Mouse (Mus musculus): Measurements from ENCODE around the gene Rbm20. TPM values are rescaled to one million over a fixed set of nuclear protein-coding genes. Genes with fewer than 3 reads are reported as not detected.

The Rbm20 gene
- polyA plus RNA-seq, 1 experiment from 2014 or later = 4.7 TPM

- 90% methylated on average over 23 of the region's 23 CpGs for WGBS
- no peak for ATAC-seq
Measured at GRCm38 (mm10) chr19:53793994-53794890, 117.1 kb downstream of the Rbm20 start.

DNA sequence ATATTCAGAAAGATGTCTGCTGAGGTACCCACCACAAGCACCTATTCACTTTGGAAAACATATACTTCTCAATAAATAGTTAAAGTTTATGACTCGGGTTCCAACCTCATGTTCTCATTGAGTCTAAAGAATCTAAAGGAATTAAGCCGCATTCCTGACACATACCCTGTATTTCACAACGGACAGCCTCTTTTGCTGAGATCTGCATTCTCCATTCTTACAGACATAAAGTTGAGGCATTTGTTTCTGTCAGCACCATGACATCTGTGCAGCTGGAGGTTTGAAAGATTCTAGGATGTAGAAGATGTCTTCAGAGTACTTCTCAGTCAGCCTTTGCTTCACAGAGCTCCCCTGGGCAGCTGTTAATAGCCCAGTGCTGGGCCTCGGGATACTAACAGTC lies 117.9 kb downstream of the Rbm20 start:
- H3K9ac ChIP-seq (ENCODE audit: low read length) = no peak overlapping the region
- DNase-seq (ENCODE audit: low spot score) (no peak), ATAC-seq (no peak)
- no peak overlapping the region for H3K4me2 ChIP-seq (ENCODE audit: low read length)
- no peaks in the 10 kb centered on the region for H3K4me1 ChIP-seq (ENCODE audit: control insufficient read depth, insufficient read depth, low read length)
- no peaks in the 10 kb centered on the region for H3K36me3 ChIP-seq (ENCODE audit: control insufficient read depth, insufficient read depth, low read length)
- no peak overlapping the region for H3K4me3 ChIP-seq (ENCODE audit: low read depth, low read length)
- no peak overlapping the region for H3K27ac ChIP-seq (ENCODE audit: low read depth, low read length)
- no peaks in the 10 kb centered on the region for H3K9me3 ChIP-seq (replicated peaks; ENCODE audit: control insufficient read depth, low read length)
- H3K27me3 ChIP-seq (replicated peaks; ENCODE audit: control insufficient read depth, insufficient read depth, low read length) = no peaks in the 10 kb centered on the region
- 80% methylated on average over 4 of the region's 4 CpGs for WGBS

More at GRCm38 (mm10) chr19:53793994-53794890, 117.1 kb downstream of the Rbm20 start:
- DNase-seq (ENCODE audit: low spot score) = no peak
- no peaks in the 10 kb centered on the region for H3K4me1 ChIP-seq (ENCODE audit: control insufficient read depth, insufficient read depth, low read length)
- no peak overlapping the region for H3K4me2 ChIP-seq (ENCODE audit: low read length)
- no peaks in the 10 kb centered on the region for H3K36me3 ChIP-seq (ENCODE audit: control insufficient read depth, insufficient read depth, low read length)
- no peak overlapping the region for H3K4me3 ChIP-seq (ENCODE audit: low read depth, low read length)
- no peak overlapping the region for H3K9ac ChIP-seq (ENCODE audit: low read length)
- H3K9me3 ChIP-seq (replicated peaks; ENCODE audit: control insufficient read depth, low read length) = no peaks in the 10 kb centered on the region
- no peak overlapping the region for H3K27ac ChIP-seq (ENCODE audit: low read depth, low read length)
- H3K27me3 ChIP-seq (replicated peaks; ENCODE audit: control insufficient read depth, insufficient read depth, low read length) = no peaks in the 10 kb centered on the region

DNA sequence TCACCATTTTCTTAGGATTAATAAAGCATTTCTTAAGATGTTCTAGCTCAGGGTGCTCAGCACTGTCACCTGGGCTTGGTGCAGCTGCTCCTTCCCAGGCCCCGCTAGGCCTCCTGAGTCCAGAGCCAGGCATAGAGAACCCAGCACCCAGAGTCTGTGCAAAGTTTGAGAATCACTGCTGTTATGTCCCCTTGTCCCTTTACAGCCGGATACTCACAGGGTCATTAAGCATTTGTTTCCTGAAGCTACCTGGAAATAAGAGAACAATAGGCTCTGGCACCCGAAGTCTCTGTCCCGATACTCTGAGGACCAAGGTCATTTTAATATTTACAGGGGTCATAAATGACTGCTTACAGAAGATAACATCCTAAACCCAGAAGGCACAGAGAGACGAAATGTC lies 118.9 kb downstream of the Rbm20 start:
- Histone ChIP-seq H3K4me3 (ENCODE audit: low read depth, low read length) (no peak overlapping the region), H3K9ac (ENCODE audit: low read length) (no peak overlapping the region), H3K27ac (ENCODE audit: low read depth, low read length) (no peak overlapping the region), H3K9me3 (replicated peaks; ENCODE audit: control insufficient read depth, low read length) (no peaks in the 10 kb centered on the region), H3K27me3 (replicated peaks; ENCODE audit: control insufficient read depth, insufficient read depth, low read length) (no peaks in the 10 kb centered on the region), H3K4me2 (ENCODE audit: low read length) (no peak overlapping the region), H3K36me3 (ENCODE audit: control insufficient read depth, insufficient read depth, low read length) (no peaks in the 10 kb centered on the region), H3K4me1 (ENCODE audit: control insufficient read depth, insufficient read depth, low read length) (no peaks in the 10 kb centered on the region)
- no peak for DNase-seq (ENCODE audit: low spot score)
- 92% methylated on average over 5 of the region's 5 CpGs for WGBS
- ATAC-seq = no peak

GRCm38 (mm10) chr19:53797770-53798169 lies 120.7 kb downstream of the Rbm20 start:
- 85% methylated on average over 10 of the region's 10 CpGs for WGBS

DNA sequence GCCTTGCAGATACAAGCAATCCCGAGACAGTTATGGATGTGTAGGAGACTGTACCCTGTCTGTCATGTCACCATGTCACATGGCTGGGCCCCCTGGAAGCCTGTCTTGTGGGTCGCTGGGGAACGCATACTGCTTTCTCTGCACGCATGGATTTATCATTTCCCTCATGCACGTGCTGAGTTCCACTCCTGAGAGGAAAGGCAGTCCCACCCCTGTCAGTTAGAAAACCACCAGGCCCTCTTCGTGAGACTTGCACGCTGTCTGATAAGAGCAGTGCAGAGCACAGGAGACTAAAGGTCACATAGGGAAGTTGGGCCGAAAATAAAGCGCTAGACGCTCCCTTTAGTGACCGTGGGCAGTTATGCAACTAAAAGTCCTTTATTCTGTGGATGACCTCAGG lies 122.8 kb downstream of the Rbm20 start:
- Histone ChIP-seq H3K9me3 (replicated peaks; ENCODE audit: control insufficient read depth, low read length) (no peaks in the 10 kb centered on the region), H3K9ac (ENCODE audit: low read length) (no peak overlapping the region), H3K27me3 (replicated peaks; ENCODE audit: control insufficient read depth, insufficient read depth, low read length) (no peaks in the 10 kb centered on the region), H3K4me2 (ENCODE audit: low read length) (no peak overlapping the region), H3K27ac (ENCODE audit: low read depth, low read length) (no peak overlapping the region), H3K4me1 (ENCODE audit: control insufficient read depth, insufficient read depth, low read length) (no peaks in the 10 kb centered on the region), H3K36me3 (ENCODE audit: control insufficient read depth, insufficient read depth, low read length) (no peaks in the 10 kb centered on the region), H3K4me3 (ENCODE audit: low read depth, low read length) (no peak overlapping the region)
- DNase-seq (ENCODE audit: low spot score) = no peak
- WGBS = 88% methylated on average over 11 of the region's 11 CpGs
- ATAC-seq = no peak

More at GRCm38 (mm10) chr19:53797770-53798169, 120.7 kb downstream of the Rbm20 start:
- H3K4me3 ChIP-seq (ENCODE audit: low read depth, low read length) = no peak overlapping the region
- no peak overlapping the region for H3K4me2 ChIP-seq (ENCODE audit: low read length)
- H3K27ac ChIP-seq (ENCODE audit: low read depth, low read length) = no peak overlapping the region
- no peak overlapping the region for H3K9ac ChIP-seq (ENCODE audit: low read length)
- no peaks in the 10 kb centered on the region for H3K9me3 ChIP-seq (replicated peaks; ENCODE audit: control insufficient read depth, low read length)
- H3K4me1 ChIP-seq (ENCODE audit: control insufficient read depth, insufficient read depth, low read length) = no peaks in the 10 kb centered on the region
- H3K27me3 ChIP-seq (replicated peaks; ENCODE audit: control insufficient read depth, insufficient read depth, low read length) = no peaks in the 10 kb centered on the region
- no peaks in the 10 kb centered on the region for H3K36me3 ChIP-seq (ENCODE audit: control insufficient read depth, insufficient read depth, low read length)
- DNase-seq (ENCODE audit: low spot score) (no peak), ATAC-seq (no peak)

DNA sequence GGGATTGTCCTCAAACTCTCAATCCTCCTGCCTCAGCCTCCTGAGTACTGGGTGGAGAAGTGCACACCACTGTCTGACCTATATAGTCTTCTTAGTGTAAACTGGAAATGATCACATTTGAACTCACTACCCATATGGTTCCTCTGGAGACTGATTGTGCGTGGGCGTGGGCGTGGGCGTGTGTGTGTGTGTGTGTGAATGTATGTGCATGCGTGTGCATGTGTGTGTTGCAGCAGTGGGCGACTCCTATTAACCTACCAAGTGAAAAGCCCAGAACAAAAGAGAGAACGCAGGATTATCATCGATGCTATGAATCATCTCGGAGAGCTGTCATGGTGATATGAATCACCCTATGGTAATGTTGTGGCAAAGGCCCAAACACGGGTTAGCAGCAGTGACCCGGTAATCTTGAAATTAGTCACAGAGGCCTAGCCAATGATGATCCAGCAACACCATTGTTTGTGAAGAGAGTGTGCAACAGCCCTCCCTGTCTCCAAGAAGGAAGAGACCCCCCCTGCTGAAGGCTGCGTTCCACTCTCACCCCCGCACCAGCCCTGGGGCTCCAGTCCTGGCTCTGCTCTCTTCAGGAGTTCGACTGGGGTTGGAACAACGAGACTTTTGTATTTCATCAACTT lies 123.4 kb downstream of the Rbm20 start:
- Histone ChIP-seq H3K36me3 (ENCODE audit: control insufficient read depth, insufficient read depth, low read length) (no peaks in the 10 kb centered on the region), H3K4me3 (ENCODE audit: low read depth, low read length) (no peak overlapping the region), H3K9ac (ENCODE audit: low read length) (no peak overlapping the region), H3K4me1 (ENCODE audit: control insufficient read depth, insufficient read depth, low read length) (no peaks in the 10 kb centered on the region; the same call in 1 of the 2 replicates), H3K27me3 (replicated peaks; ENCODE audit: control insufficient read depth, insufficient read depth, low read length) (no peaks in the 10 kb centered on the region), H3K9me3 (replicated peaks; ENCODE audit: control insufficient read depth, low read length) (no peaks in the 10 kb centered on the region), H3K4me2 (ENCODE audit: low read length) (no peak overlapping the region), H3K27ac (ENCODE audit: low read depth, low read length) (no peak overlapping the region)
- 89% methylated on average over 15 of the region's 15 CpGs for WGBS
- ATAC-seq = no peak
- no peak for DNase-seq (ENCODE audit: low spot score)

- H3K4me1 ChIP-seq (ENCODE audit: control insufficient read depth, insufficient read depth, low read length) = peaks cover 4% of the 10 kb centered on the region; the same call in 1 of the 2 replicates
- H3K36me3 ChIP-seq (ENCODE audit: control insufficient read depth, insufficient read depth, low read length) = no peaks in the 10 kb centered on the region
- no peak overlapping the region for H3K4me3 ChIP-seq (ENCODE audit: low read depth, low read length)
- H3K27ac ChIP-seq (ENCODE audit: low read depth, low read length) = no peak overlapping the region
- no peaks in the 10 kb centered on the region for H3K9me3 ChIP-seq (replicated peaks; ENCODE audit: control insufficient read depth, low read length)
- no peaks in the 10 kb centered on the region for H3K27me3 ChIP-seq (replicated peaks; ENCODE audit: control insufficient read depth, insufficient read depth, low read length)
- no peak for ATAC-seq
- H3K9ac ChIP-seq (ENCODE audit: low read length) = no peak overlapping the region
- DNase-seq (ENCODE audit: low spot score) = no peak
- no peak overlapping the region for H3K4me2 ChIP-seq (ENCODE audit: low read length)
- WGBS = 86% methylated on average over 5 of the region's 5 CpGs
Measured at GRCm38 (mm10) chr19:53801380-53801779, 124.3 kb downstream of the Rbm20 start.

- Histone ChIP-seq H3K27ac (ENCODE audit: low read depth, low read length) (no peak overlapping the region), H3K9me3 (replicated peaks; ENCODE audit: control insufficient read depth, low read length) (no peaks in the 10 kb centered on the region), H3K36me3 (ENCODE audit: control insufficient read depth, insufficient read depth, low read length) (no peaks in the 10 kb centered on the region), H3K4me1 (ENCODE audit: control insufficient read depth, insufficient read depth, low read length) (peaks cover 5% of the 10 kb centered on the region; the same call in 1 of the 2 replicates), H3K27me3 (replicated peaks; ENCODE audit: control insufficient read depth, insufficient read depth, low read length) (no peaks in the 10 kb centered on the region), H3K4me2 (ENCODE audit: low read length) (no peak overlapping the region), H3K9ac (ENCODE audit: low read length) (no peak overlapping the region), H3K4me3 (ENCODE audit: low read depth, low read length) (no peak overlapping the region)
- no peak for ATAC-seq
- no peak for DNase-seq (ENCODE audit: low spot score)
- WGBS = 84% methylated on average over 11 of the region's 11 CpGs
Measured at GRCm38 (mm10) chr19:53801789-53802683, 124.9 kb downstream of the Rbm20 start.

Data from forebrain, embryonic 14.5 days (tissue).